Mouse (Mus musculus) embryo, embryonic 9.5 days (tissue): ENCODE data around the gene Plxnb1.

Source experiments
- DNase-seq: peaks from one replicate; pipeline ENCODE4 v3.0.0-alpha.2; 2017; ENCODE audit errors: extremely low spot score

Plxnb1 gene

DNA sequence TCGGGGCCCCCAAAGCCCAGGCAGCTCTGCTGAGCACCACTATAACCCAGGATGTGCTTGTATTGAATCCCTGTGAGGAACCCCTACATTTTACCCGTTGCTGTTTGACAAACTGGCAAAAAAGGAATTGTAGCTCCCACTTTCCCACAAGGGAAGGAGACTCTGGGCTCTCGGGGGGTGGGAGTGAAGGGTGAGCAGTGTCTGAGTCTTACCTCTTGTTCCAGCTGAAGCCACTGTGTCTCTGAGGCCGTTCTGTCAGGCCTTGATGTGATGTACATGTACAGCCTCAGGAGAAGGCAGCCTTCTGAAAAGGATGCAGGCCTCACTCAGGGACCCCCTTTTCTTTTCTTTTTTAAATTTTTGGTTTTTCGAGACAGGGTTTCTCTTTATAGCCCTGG, 34.3 kb upstream of the Plxnb1 start:
- DNase-seq: no peak

DNA sequence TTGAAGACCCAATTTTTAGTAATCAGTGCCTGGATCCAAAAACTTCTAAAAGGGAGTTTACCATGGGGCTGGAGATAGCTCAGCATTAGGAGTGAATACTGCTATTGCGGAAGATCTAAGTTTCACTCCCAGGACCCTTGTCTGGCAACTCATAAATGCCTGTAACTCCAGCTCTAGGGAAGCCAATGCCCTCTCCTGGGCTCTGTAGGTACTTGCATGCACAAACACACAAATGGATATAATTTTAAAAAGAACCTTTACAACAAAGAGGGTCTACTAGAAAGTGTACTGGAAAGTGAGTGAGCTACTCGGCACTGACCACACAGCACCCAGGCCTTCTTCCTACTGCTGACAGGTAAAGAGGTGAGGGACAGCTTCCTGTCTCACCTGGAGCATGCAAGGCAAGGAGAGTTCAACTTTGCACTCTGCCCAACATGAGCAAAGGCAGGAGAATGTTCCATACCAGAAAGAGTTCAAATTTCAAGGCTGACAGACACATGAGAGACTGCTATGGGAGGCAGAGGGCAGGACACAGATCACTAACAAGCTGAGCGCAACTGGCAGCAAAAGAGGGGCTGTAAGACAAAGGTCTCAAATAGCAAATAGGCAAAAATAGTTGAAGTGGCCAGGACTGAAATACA, 27.0 kb upstream of the Plxnb1 start:
- no peak for DNase-seq

GRCm38 (mm10) chr9:109073661-109074573, 21.3 kb upstream of the Plxnb1 start, which contains the start of gene Atrip:
Atrip (minus strand) TSS chr9:109074124.
- DNase-seq: peak; percentile 91

GRCm38 (mm10) chr9:109080516-109080915, 14.7 kb upstream of the Plxnb1 start:
- no peak for DNase-seq

- no peak for DNase-seq
These were observed 13.5 kb upstream of the Plxnb1 start for GRCm38 (mm10) chr9:109081749-109082123.

DNA sequence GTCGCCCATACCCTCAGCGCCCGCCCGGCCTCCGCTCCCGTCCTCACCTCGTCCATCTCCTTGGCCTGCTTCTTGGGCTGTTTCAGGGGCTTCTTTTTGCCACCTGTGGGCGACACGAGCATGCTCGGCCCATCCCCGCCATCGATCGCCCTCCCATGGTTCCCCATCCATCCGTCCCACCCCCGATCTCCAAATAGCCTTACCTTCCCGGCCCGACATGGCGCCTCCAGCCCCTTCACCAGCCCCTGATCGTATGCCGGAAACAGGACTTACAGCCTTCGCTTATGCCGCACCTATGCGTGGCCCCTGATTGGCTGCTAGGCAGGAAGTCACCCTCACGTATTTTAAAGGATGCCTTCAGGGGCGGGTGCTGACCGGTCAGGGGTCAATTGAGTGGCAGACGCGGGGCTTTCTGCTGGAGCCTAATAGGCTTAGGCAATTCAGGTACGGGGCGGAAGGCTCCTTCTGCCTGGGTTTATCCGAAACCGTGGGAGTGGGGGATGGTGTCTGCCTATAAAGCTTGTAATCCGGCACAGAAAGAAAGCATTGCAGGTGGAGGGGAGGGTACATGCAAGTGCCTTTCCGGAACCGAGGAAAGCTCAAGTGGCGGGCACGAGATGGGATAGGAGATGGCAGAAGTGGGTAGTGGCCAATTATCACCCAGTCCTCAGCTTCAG, 12.9 kb upstream of the Plxnb1 start, which contains the start of the genes Ccdc51 and Tma7:
TSS of gene Ccdc51 (plus strand) at position 370 of the 677 bp plus-strand sequence.
TSS of gene Tma7 (minus strand) at position 464 of the 677 bp plus-strand sequence.
- peak; percentile 91 for DNase-seq

- DNase-seq: no peak
These were observed 10.3 kb upstream of the Plxnb1 start for GRCm38 (mm10) chr9:109084922-109085321.

DNA sequence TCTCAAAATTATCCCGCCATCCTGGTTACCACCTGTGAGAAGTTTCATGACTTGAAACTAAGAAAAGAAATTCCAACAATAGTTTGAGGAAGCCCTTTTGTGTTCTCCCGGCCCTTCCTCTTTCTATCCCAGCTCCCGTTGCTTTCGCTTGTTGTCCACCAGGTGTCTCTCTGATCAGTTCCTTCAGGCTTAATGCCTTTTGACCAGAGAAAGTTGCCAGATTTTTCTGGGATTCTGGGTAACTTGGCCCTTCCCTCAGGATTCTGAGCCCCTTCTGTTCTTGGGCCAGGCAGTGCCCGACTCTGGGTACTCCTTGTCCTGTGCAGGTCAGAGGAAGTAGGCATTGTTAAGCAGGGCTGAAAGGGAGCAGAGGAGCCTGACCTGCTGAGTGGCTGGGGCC, 7.2 kb upstream of the Plxnb1 start:
- peak; percentile 35 for DNase-seq

- DNase-seq: no peak
These were observed 4.7 kb upstream of the Plxnb1 start for GRCm38 (mm10) chr9:109090446-109090845.

- no peak for DNase-seq
These were observed 3.4 kb upstream of the Plxnb1 start for GRCm38 (mm10) chr9:109091802-109092201.

- DNase-seq: peak; percentile 41
These were observed 2.4 kb upstream of the Plxnb1 start for GRCm38 (mm10) chr9:109092799-109093198.

DNA sequence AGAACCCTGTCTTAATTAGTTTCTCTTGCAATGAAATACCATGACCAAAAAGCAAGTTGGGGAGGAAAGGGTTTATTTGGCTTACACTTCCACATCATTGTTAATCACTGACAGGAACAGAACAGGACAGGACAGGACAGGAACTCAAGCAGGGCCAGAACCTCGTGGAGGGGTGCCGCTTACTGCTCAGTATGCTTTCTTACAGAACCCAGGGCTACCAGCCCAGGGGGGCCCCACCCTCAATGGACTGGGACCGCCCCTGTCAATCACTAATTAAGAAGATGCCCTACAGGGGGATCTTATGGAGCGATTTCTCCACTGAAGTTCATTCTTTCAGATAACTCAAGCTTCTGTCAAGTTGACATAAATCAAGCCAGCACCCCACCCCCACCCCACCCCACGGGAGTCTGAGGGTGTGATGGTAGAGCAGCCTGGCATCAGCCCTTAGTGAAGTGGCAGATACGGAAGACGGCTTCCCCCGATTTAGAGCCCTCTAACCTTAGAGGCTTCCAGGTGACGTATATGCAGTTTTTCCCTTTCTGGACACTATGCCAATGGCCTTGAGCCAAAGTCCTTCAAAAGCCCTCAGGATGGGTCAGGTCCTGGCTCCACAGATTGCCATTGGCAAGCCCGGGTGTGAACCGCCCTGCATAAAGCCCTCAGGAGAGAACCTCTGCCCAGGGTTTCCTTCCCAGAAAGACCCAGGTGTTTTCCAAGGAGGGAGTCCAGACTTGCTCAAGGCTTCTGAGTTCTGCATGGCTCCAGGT, 1.2 kb upstream of the Plxnb1 start:
- DNase-seq: no peak

GRCm38 (mm10) chr9:109094553-109095136, 544 bp upstream of the Plxnb1 start:
- DNase-seq: peak; percentile 71

- DNase-seq: no peak
These were observed 1.1 kb downstream of the Plxnb1 start for GRCm38 (mm10) chr9:109096251-109096661.

GRCm38 (mm10) chr9:109096856-109097255, 1.7 kb downstream of the Plxnb1 start:
- peak; percentile 28 for DNase-seq

- DNase-seq: peak; percentile 26
These were observed 2.1 kb downstream of the Plxnb1 start for GRCm38 (mm10) chr9:109097291-109097690.

- DNase-seq: no peak
These were observed 2.6 kb downstream of the Plxnb1 start for GRCm38 (mm10) chr9:109097831-109098230.

DNA sequence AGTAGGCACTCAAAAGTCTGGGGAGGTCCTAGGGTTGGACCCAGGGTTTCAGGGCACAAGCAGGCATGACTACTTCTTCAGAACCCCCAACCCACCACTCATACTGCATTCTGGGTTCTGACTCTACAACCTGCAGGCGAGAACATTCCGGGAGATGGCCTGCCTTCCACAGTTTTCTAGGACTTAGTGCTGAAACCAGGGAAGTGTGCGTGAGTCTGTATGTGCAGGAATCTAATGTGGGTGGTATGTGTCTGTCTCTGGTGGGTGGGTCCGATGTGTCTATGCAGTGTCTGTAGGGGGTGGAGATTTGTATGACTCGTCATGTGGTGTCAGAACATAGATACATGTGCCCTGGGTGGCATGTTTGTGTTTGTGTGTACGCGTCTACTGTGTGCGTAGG, 3.2 kb downstream of the Plxnb1 start:
- DNase-seq: no peak

- DNase-seq: no peak
These were observed 3.8 kb downstream of the Plxnb1 start for GRCm38 (mm10) chr9:109098969-109099368.

GRCm38 (mm10) chr9:109100307-109100928, 5.2 kb downstream of the Plxnb1 start:
- DNase-seq: no peak
